Mouse (Mus musculus): Measurements from ENCODE around the gene Ces1e.

The Ces1e gene

GRCm38 (mm10) chr8:93174554-93174953 lies 54.9 kb downstream of the Ces1e start:
- DNase-seq (ENCODE audit: low read depth), result no peak

DNA sequence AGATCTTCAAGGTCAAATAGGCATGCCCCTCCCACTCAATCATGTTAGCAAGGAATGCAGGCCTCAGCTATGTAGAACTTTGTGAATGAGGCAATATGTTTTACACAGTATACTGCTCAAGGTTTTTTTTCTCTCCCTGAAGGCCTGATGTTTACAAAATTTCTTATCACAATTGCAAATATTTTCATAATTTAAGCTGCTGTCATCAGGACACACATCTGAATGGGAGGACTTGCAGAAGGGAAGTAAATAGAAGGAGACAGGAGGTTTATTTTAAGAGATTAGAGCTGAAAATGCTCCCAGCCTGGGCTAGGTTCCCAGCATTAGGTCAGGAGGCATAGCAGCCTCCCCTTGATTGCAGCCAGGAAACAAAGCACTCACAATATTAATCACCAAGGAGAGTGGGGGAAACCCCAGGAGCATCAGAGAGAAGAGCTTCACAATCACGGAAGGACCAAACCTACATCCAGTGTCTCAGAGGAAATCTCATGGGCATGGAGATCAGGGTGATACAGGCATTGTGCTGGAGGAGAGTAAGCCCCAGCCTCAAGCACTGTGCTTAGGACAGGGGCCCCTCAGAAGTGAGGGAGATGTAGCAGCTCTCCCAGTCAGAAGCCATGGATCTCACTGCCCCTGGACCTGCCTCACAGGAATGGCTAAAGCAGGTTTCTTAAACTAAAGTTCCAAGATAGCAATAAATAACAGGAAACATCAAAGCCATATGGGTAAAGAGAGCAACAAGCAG lies 57.4 kb downstream of the Ces1e start:
- no peak for DNase-seq (ENCODE audit: low read depth)

DNA sequence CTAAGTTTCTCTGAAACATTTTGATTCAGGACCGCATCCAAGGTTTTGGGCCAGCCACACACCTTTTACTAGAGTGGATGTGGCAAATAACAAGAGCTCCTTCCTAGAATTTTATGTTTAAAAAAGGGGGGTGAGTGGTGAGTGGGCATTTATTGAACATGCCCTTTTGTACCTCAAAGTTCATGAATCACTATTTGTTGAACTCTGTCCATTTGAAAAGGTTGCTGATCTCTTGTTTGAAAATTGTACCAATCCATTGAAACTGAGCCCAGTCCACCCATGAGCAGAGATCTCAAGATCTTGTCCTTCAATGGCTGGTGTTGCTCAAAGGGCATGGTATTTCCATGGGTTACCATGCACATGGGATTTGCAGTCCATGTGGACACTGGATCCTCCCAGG lies 66.1 kb downstream of the Ces1e start:
- DNase-seq (ENCODE audit: low read depth), result no peak

DNA sequence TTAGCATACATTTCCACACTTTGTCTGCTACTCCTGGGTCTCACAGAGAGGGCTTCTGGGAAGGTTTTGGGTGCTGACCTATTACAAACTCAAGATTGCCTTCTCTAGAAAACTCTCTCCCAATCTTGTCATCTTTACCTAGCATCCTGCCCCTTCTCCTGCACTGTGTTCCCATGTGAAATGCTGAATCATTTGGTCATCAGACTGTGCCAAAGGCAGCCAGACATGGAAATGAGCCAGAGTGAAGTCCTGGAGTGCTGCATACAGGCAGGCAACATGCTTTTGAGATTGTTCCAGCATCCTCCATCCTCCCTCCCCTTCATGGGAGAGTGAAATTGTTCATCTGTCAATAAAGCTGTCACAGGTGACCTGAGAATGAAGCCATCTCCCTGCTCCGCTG lies 78.0 kb downstream of the Ces1e start:
- DNase-seq (ENCODE audit: low read depth), result no peak
